18 mouse cellular contexts compared by ENCODE assay signal in the genomic region with DNA sequence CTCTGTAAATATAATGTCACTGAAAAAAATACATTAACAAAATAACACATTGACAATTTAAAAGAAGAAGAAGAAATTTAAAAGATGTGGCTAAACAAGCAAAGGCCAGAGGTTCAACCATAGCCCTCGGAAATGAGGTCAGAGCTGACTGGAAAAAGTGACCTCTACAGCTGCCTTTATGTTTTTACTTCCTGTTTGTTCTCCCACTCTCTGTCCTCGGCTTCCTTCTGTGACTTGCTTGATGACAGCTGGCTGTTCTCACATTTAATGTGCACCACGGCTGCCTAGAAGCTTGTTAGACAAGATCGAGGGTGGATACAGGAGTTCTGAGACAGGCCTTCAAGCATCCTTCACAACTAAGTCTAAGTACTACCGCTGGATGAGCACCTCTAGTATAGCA.
A peak's percentile ranks its signal among the peaks of the same experiment; 100 is the strongest.
DNase-seq lines count a peak whose midpoint lies in the region; ATAC-seq and TF ChIP-seq lines count a peak whose summit lies in the region.
"Had no signal": no experiment of that assay in that cellular context is flagged by ENCODE, and none has a peak within 500 bp of the region (broad histone marks: within the 10 kb centered on the region; RNA-seq: fewer than 3 reads in every experiment).

No protein-coding gene starts in this region.

- intact Hi-C loops in heart, adult 2 months (cut with DNase I) = loop anchor here (10.0 kb wide), 1 partner anchor 144 kb away; no protein-coding TSS in a partner anchor

- H3K4me1 ChIP-seq in heart, adult 2 months (ENCODE audit: control insufficient read depth, insufficient read depth, low read length) = peaks cover 2% of the 10 kb centered on the region; the same call in 1 of the 2 replicates
- peaks cover 8% of the 10 kb centered on the region for H3K4me1 ChIP-seq in bone marrow macrophage, adult 2 months (ENCODE audit: control insufficient read depth, insufficient read depth, low read length)
- no peaks in the 10 kb centered on the region for H3K4me1 ChIP-seq in kidney, embryonic 14.5 days (ENCODE audit: control insufficient read depth, insufficient read depth, low read length)
- H3K4me1 ChIP-seq in hindbrain, embryonic 16.5 days (ENCODE audit: control insufficient read depth, insufficient read depth, low read depth, low read length) = no peaks in the 10 kb centered on the region
- peaks cover 7% of the 10 kb centered on the region for H3K4me1 ChIP-seq in limb, embryonic 10.5 days
- H3K4me1 ChIP-seq: embryonic facial prominence, embryonic 12.5 days; liver, embryonic 12.5 days had no signal

- H3K27ac ChIP-seq in heart, adult 2 months = peak overlapping the region; percentile 32
- 0 out of 2 replicates have a peak overlapping the region, but pooled peaks have one; percentile 17 for H3K27ac ChIP-seq in bone marrow macrophage, adult 2 months (ENCODE audit: insufficient read depth, low read depth, low read length)
- H3K27ac ChIP-seq in kidney, embryonic 14.5 days (ENCODE audit: low read depth, low read length) = no peak overlapping the region
- H3K27ac ChIP-seq in hindbrain, embryonic 16.5 days (ENCODE audit: low read depth, low read length) = no peak overlapping the region
- H3K27ac ChIP-seq in limb, embryonic 10.5 days = no peak overlapping the region
- H3K27ac ChIP-seq: embryonic facial prominence, embryonic 12.5 days; heart, embryonic 10.5 days; liver, embryonic 12.5 days had no signal

- no peaks in the 10 kb centered on the region for H3K27me3 ChIP-seq in heart, adult 2 months (ENCODE audit: control insufficient read depth, insufficient read depth, low read length)
- no peaks in the 10 kb centered on the region for H3K27me3 ChIP-seq in kidney, embryonic 14.5 days (ENCODE audit: control insufficient read depth, insufficient read depth, low read length)
- no peaks in the 10 kb centered on the region for H3K27me3 ChIP-seq in hindbrain, embryonic 16.5 days (replicated peaks; ENCODE audit: control insufficient read depth, insufficient read depth, low read length)
- H3K27me3 ChIP-seq in limb, embryonic 10.5 days (ENCODE audit: low read depth, poor library complexity, severe bottlenecking) = no peaks in the 10 kb centered on the region
- H3K27me3 ChIP-seq: embryonic facial prominence, embryonic 12.5 days; liver, embryonic 12.5 days had no signal

- TF ChIP-seq POLR2A in heart, adult 2 months (IDR thresholded peaks at IDR 0.05; ENCODE audit: insufficient read depth, low read depth, low read length) = no peak
- no peak for TF ChIP-seq POLR2A in bone marrow macrophage, adult 2 months (IDR thresholded peaks at IDR 0.05; ENCODE audit: borderline replicate concordance, low read depth, low read length)

- no peak for TF ChIP-seq EP300 in heart, adult 2 months (IDR thresholded peaks at IDR 0.05; ENCODE audit: insufficient read depth, low read depth, low read length)

- no peak overlapping the region for H3K4me3 ChIP-seq in heart, adult 2 months
- H3K4me3 ChIP-seq in bone marrow macrophage, adult 2 months (ENCODE audit: insufficient read depth, low read length) = no peak overlapping the region
- H3K4me3 ChIP-seq in kidney, embryonic 14.5 days (ENCODE audit: low read length) = no peak overlapping the region
- no peak overlapping the region for H3K4me3 ChIP-seq in hindbrain, embryonic 16.5 days (ENCODE audit: low read length)
- H3K4me3 ChIP-seq in limb, embryonic 10.5 days = no peak overlapping the region
- H3K4me3 ChIP-seq: embryonic facial prominence, embryonic 12.5 days; heart, embryonic 10.5 days; liver, embryonic 12.5 days had no signal

- H3K36me3 ChIP-seq in heart, adult 2 months (ENCODE audit: control insufficient read depth, insufficient read depth, low read length) = no peaks in the 10 kb centered on the region
- no peaks in the 10 kb centered on the region for H3K36me3 ChIP-seq in kidney, embryonic 14.5 days (ENCODE audit: control insufficient read depth, insufficient read depth, low read length)
- H3K36me3 ChIP-seq in hindbrain, embryonic 16.5 days (ENCODE audit: control insufficient read depth, insufficient read depth, low read length) = no peaks in the 10 kb centered on the region
- no peaks in the 10 kb centered on the region for H3K36me3 ChIP-seq in limb, embryonic 10.5 days
- H3K36me3 ChIP-seq: embryonic facial prominence, embryonic 12.5 days; heart, embryonic 10.5 days; liver, embryonic 12.5 days had no signal

- H3K9ac ChIP-seq in heart, adult 2 months (ENCODE audit: low read depth, low read length) = no peak overlapping the region
- no peak overlapping the region for H3K9ac ChIP-seq in kidney, embryonic 14.5 days (ENCODE audit: low read depth, low read length)
- no peak overlapping the region for H3K9ac ChIP-seq in hindbrain, embryonic 16.5 days (ENCODE audit: low read depth, low read length)
- H3K9ac ChIP-seq: embryonic facial prominence, embryonic 12.5 days; liver, embryonic 12.5 days had no signal

- WGBS in heart, adult 2 months = 34% methylated on average over 5 of the region's 5 CpGs
- WGBS in kidney, embryonic 14.5 days = 20% methylated on average over 5 of the region's 5 CpGs
- WGBS in hindbrain, embryonic 16.5 days = 68% methylated on average over 5 of the region's 5 CpGs
- WGBS in limb, embryonic 10.5 days = 46% methylated on average over 5 of the region's 5 CpGs

- no peak overlapping the region for H3K4me2 ChIP-seq in kidney, embryonic 14.5 days (replicated peaks; ENCODE audit: low read depth, low read length)
- no peak overlapping the region for H3K4me2 ChIP-seq in hindbrain, embryonic 16.5 days (ENCODE audit: low read length)
- H3K4me2 ChIP-seq: embryonic facial prominence, embryonic 12.5 days; liver, embryonic 12.5 days had no signal

- peak; percentile 90; the same call in 1 of the 2 replicates for ATAC-seq in kidney, embryonic 14.5 days (ENCODE audit: low FRiP score, low TSS enrichment)
- no peak for ATAC-seq in hindbrain, embryonic 16.5 days
- ATAC-seq in cerebellum, adult (ENCODE audit: insufficient number of reproducible peaks, low FRiP score, low TSS enrichment) = no peak
- ATAC-seq: liver, embryonic 12.5 days; midbrain, embryonic 16.5 days had no signal

- no peaks in the 10 kb centered on the region for H3K9me3 ChIP-seq in kidney, embryonic 14.5 days (ENCODE audit: control insufficient read depth, low read length)
- H3K9me3 ChIP-seq in hindbrain, embryonic 16.5 days (ENCODE audit: control insufficient read depth, low read length) = no peaks in the 10 kb centered on the region
- H3K9me3 ChIP-seq in limb, embryonic 10.5 days (replicated peaks) = no peaks in the 10 kb centered on the region
- H3K9me3 ChIP-seq: embryonic facial prominence, embryonic 12.5 days; heart, embryonic 10.5 days; liver, embryonic 12.5 days had no signal

- no peak for TF ChIP-seq CTCF in heart, adult 2 months (IDR thresholded peaks at IDR 0.05)
- TF ChIP-seq CTCF in bone marrow macrophage, adult 2 months (IDR thresholded peaks at IDR 0.05; ENCODE audit: low read depth, low read length) = no peak

- no peaks in the 10 kb centered on the region for H3K79me2 ChIP-seq in heart, adult 2 months (replicated peaks; ENCODE audit: control insufficient read depth, insufficient read depth, low read length)

- DNase-seq in heart, adult 2 months = peak in 1 of 2 experiments; percentile 19
- DNase-seq in heart, adult 8-10 months (ENCODE audit: low spot score) = no peak
- peak; percentile 17 for DNase-seq in lung, postnatal 10 days
- DNase-seq in limb, embryonic 10.5 days (ENCODE audit: low spot score) = no peak
- DNase-seq: adrenal gland, adult 2 months; cerebellum, postnatal 10 days; heart, postnatal 14 days; left cerebral cortex, postnatal 4 days; right cerebral cortex, postnatal 14 days; thymus, adult 18-20 months had no signal

Comparison
In these comparisons a context has a peak if more than half of its experiments do, and no peak if none do; other contexts are left out.
1. H3K27ac ChIP-seq: peak in heart, adult 2 months (single experiment) and bone marrow macrophage, adult 2 months (single experiment); none in kidney, embryonic 14.5 days (single experiment), hindbrain, embryonic 16.5 days (single experiment) and limb, embryonic 10.5 days (single experiment).